Mouse (Mus musculus): ENCODE results near the gene Sesn1. TPM values are rescaled to one million over a fixed set of nuclear protein-coding genes. Genes with fewer than 3 reads are reported as not detected.

The Sesn1 gene
- polyA plus RNA-seq, 1 experiment: 16.2 TPM

- no peak for TF ChIP-seq EP300 (IDR thresholded peaks at IDR 0.05; ENCODE audit: insufficient read depth, low read depth, low read length)
- TF ChIP-seq POLR2A (IDR thresholded peaks at IDR 0.05; ENCODE audit: insufficient read depth, low read length): no peak
- TF ChIP-seq CTCF (IDR thresholded peaks at IDR 0.05; ENCODE audit: low read depth, low read length): no peak
- H3K4me1 ChIP-seq (ENCODE audit: control insufficient read depth, insufficient read depth, low read length): no peaks in the 10 kb centered on the region
- no peak overlapping the region for H3K9ac ChIP-seq (ENCODE audit: low read depth, poor library complexity, severe bottlenecking)
- no peaks in the 10 kb centered on the region for H3K27me3 ChIP-seq (ENCODE audit: control insufficient read depth, insufficient read depth, low read length, poor library complexity, severe bottlenecking)
- no peak overlapping the region for H3K27ac ChIP-seq (ENCODE audit: insufficient read depth, low read length)
- H3K9me3 ChIP-seq (replicated peaks; ENCODE audit: control insufficient read depth, insufficient read depth, low read length, poor library complexity, severe bottlenecking): peaks cover 16% of the 10 kb centered on the region
- no peaks in the 10 kb centered on the region for H3K36me3 ChIP-seq (ENCODE audit: control insufficient read depth, insufficient read depth, low read length, poor library complexity, severe bottlenecking)
- no peak overlapping the region for H3K4me3 ChIP-seq (ENCODE audit: low read depth, low read length)
Measured at GRCm38 (mm10) chr10:41848721-41849120, 39.0 kb downstream of the Sesn1 start.

- Histone ChIP-seq H3K27ac (ENCODE audit: insufficient read depth, low read length) (no peak overlapping the region), H3K4me1 (ENCODE audit: control insufficient read depth, insufficient read depth, low read length) (no peaks in the 10 kb centered on the region), H3K9me3 (replicated peaks; ENCODE audit: control insufficient read depth, insufficient read depth, low read length, poor library complexity, severe bottlenecking) (no peaks in the 10 kb centered on the region), H3K27me3 (ENCODE audit: control insufficient read depth, insufficient read depth, low read length, poor library complexity, severe bottlenecking) (no peaks in the 10 kb centered on the region), H3K9ac (ENCODE audit: low read depth, poor library complexity, severe bottlenecking) (no peak overlapping the region), H3K36me3 (ENCODE audit: control insufficient read depth, insufficient read depth, low read length, poor library complexity, severe bottlenecking) (no peaks in the 10 kb centered on the region), H3K4me3 (ENCODE audit: low read depth, low read length) (no peak overlapping the region)
- no peak for TF ChIP-seq CTCF (IDR thresholded peaks at IDR 0.05; ENCODE audit: low read depth, low read length)
- TF ChIP-seq EP300 (IDR thresholded peaks at IDR 0.05; ENCODE audit: insufficient read depth, low read depth, low read length): no peak
- no peak for TF ChIP-seq POLR2A (IDR thresholded peaks at IDR 0.05; ENCODE audit: insufficient read depth, low read length)
Measured at GRCm38 (mm10) chr10:41859820-41860219, 50.1 kb downstream of the Sesn1 start.

GRCm38 (mm10) chr10:41860275-41860688, 50.5 kb downstream of the Sesn1 start:
- Histone ChIP-seq H3K27ac (ENCODE audit: insufficient read depth, low read length) (no peak overlapping the region), H3K27me3 (ENCODE audit: control insufficient read depth, insufficient read depth, low read length, poor library complexity, severe bottlenecking) (no peaks in the 10 kb centered on the region), H3K4me1 (ENCODE audit: control insufficient read depth, insufficient read depth, low read length) (no peaks in the 10 kb centered on the region), H3K4me3 (ENCODE audit: low read depth, low read length) (no peak overlapping the region), H3K36me3 (ENCODE audit: control insufficient read depth, insufficient read depth, low read length, poor library complexity, severe bottlenecking) (no peaks in the 10 kb centered on the region), H3K9me3 (replicated peaks; ENCODE audit: control insufficient read depth, insufficient read depth, low read length, poor library complexity, severe bottlenecking) (no peaks in the 10 kb centered on the region), H3K9ac (ENCODE audit: low read depth, poor library complexity, severe bottlenecking) (no peak overlapping the region)
- no peak for TF ChIP-seq EP300 (IDR thresholded peaks at IDR 0.05; ENCODE audit: insufficient read depth, low read depth, low read length)
- no peak for TF ChIP-seq POLR2A (IDR thresholded peaks at IDR 0.05; ENCODE audit: insufficient read depth, low read length)
- TF ChIP-seq CTCF (IDR thresholded peaks at IDR 0.05; ENCODE audit: low read depth, low read length): no peak

- Histone ChIP-seq H3K27me3 (ENCODE audit: control insufficient read depth, insufficient read depth, low read length, poor library complexity, severe bottlenecking) (no peaks in the 10 kb centered on the region), H3K9ac (ENCODE audit: low read depth, poor library complexity, severe bottlenecking) (no peak overlapping the region), H3K4me1 (ENCODE audit: control insufficient read depth, insufficient read depth, low read length) (no peaks in the 10 kb centered on the region), H3K4me3 (ENCODE audit: low read depth, low read length) (no peak overlapping the region), H3K36me3 (ENCODE audit: control insufficient read depth, insufficient read depth, low read length, poor library complexity, severe bottlenecking) (no peaks in the 10 kb centered on the region), H3K9me3 (replicated peaks; ENCODE audit: control insufficient read depth, insufficient read depth, low read length, poor library complexity, severe bottlenecking) (no peaks in the 10 kb centered on the region), H3K27ac (ENCODE audit: insufficient read depth, low read length) (no peak overlapping the region)
- TF ChIP-seq CTCF (IDR thresholded peaks at IDR 0.05; ENCODE audit: low read depth, low read length) (no peak), EP300 (IDR thresholded peaks at IDR 0.05; ENCODE audit: insufficient read depth, low read depth, low read length) (no peak), POLR2A (IDR thresholded peaks at IDR 0.05; ENCODE audit: insufficient read depth, low read length) (no peak)
Measured at GRCm38 (mm10) chr10:41863053-41863452, 53.3 kb downstream of the Sesn1 start.

GRCm38 (mm10) chr10:41866069-41866837, 56.5 kb downstream of the Sesn1 start:
- no peak overlapping the region for H3K9ac ChIP-seq (ENCODE audit: low read depth, poor library complexity, severe bottlenecking)
- no peaks in the 10 kb centered on the region for H3K9me3 ChIP-seq (replicated peaks; ENCODE audit: control insufficient read depth, insufficient read depth, low read length, poor library complexity, severe bottlenecking)
- H3K4me1 ChIP-seq (ENCODE audit: control insufficient read depth, insufficient read depth, low read length): no peaks in the 10 kb centered on the region
- H3K27me3 ChIP-seq (ENCODE audit: control insufficient read depth, insufficient read depth, low read length, poor library complexity, severe bottlenecking): no peaks in the 10 kb centered on the region; the same call in 1 of the 2 replicates
- H3K4me3 ChIP-seq (ENCODE audit: low read depth, low read length): no peak overlapping the region
- no peaks in the 10 kb centered on the region for H3K36me3 ChIP-seq (ENCODE audit: control insufficient read depth, insufficient read depth, low read length, poor library complexity, severe bottlenecking)
- TF ChIP-seq CTCF (IDR thresholded peaks at IDR 0.05; ENCODE audit: low read depth, low read length): no peak
- no peak for TF ChIP-seq POLR2A (IDR thresholded peaks at IDR 0.05; ENCODE audit: insufficient read depth, low read length)
- no peak for TF ChIP-seq EP300 (IDR thresholded peaks at IDR 0.05; ENCODE audit: insufficient read depth, low read depth, low read length)
- no peak overlapping the region for H3K27ac ChIP-seq (ENCODE audit: insufficient read depth, low read length)

- no peak overlapping the region for H3K27ac ChIP-seq (ENCODE audit: insufficient read depth, low read length)
- H3K36me3 ChIP-seq (ENCODE audit: control insufficient read depth, insufficient read depth, low read length, poor library complexity, severe bottlenecking): no peaks in the 10 kb centered on the region
- no peak overlapping the region for H3K4me3 ChIP-seq (ENCODE audit: low read depth, low read length)
Measured at GRCm38 (mm10) chr10:41866838-41867154, 57.1 kb downstream of the Sesn1 start.

More at GRCm38 (mm10) chr10:41866838-41867154, 57.1 kb downstream of the Sesn1 start:
- Histone ChIP-seq H3K27me3 (ENCODE audit: control insufficient read depth, insufficient read depth, low read length, poor library complexity, severe bottlenecking) (no peaks in the 10 kb centered on the region; the same call in 1 of the 2 replicates), H3K9me3 (replicated peaks; ENCODE audit: control insufficient read depth, insufficient read depth, low read length, poor library complexity, severe bottlenecking) (no peaks in the 10 kb centered on the region), H3K9ac (ENCODE audit: low read depth, poor library complexity, severe bottlenecking) (no peak overlapping the region), H3K4me1 (ENCODE audit: control insufficient read depth, insufficient read depth, low read length) (no peaks in the 10 kb centered on the region)
- TF ChIP-seq EP300 (IDR thresholded peaks at IDR 0.05; ENCODE audit: insufficient read depth, low read depth, low read length) (no peak), POLR2A (IDR thresholded peaks at IDR 0.05; ENCODE audit: insufficient read depth, low read length) (no peak), CTCF (IDR thresholded peaks at IDR 0.05; ENCODE audit: low read depth, low read length) (no peak)
